Mouse (Mus musculus) embryonic facial prominence, embryonic 13.5 days (tissue): ENCODE results near the gene Nme1. TPM values are rescaled to one million over a fixed set of nuclear protein-coding genes. Genes with fewer than 3 reads are reported as not detected.

Experiments
- ATAC-seq: fragments of 200-750 bp; cut with Nextera tagmentation; 2 replicates; pipeline ENCODE4 v1.8.0; 2017; ENCODE audit warnings: low read depth; ENCODE audit not compliant: insufficient number of reproducible peaks, insufficient read depth, low FRiP score, low TSS enrichment
- H3K27ac ChIP-seq: fragments of 300-500 bp; sonication (generic); 2 replicates; pipeline ENCODE4 v1.5.1; 2015; ENCODE audit warnings: moderate library complexity, mild to moderate bottlenecking, inconsistent platforms
- H3K27me3 ChIP-seq: fragments of 300-500 bp; sonication (generic); 2 replicates; pipeline ENCODE4 v1.6.1; 2015; ENCODE audit warnings: mild to moderate bottlenecking, inconsistent platforms
- H3K36me3 ChIP-seq: fragments of 300-500 bp; sonication (generic); 2 replicates; pipeline ENCODE4 v1.6.1; 2015; ENCODE audit warnings: mild to moderate bottlenecking, inconsistent platforms
- H3K4me1 ChIP-seq: fragments of 300-500 bp; sonication (generic); 2 replicates; pipeline ENCODE4 v1.6.1; 2015; ENCODE audit warnings: inconsistent platforms
- H3K4me2 ChIP-seq: fragments of 300-500 bp; sonication (generic); 2 replicates; pipeline ENCODE4 v1.6.1; 2015; ENCODE audit warnings: moderate library complexity, mild to moderate bottlenecking, inconsistent platforms
- H3K4me3 ChIP-seq: fragments of 300-500 bp; sonication (generic); 2 replicates; pipeline ENCODE4 v1.5.1; 2015; ENCODE audit warnings: mild to moderate bottlenecking, inconsistent platforms
- H3K9ac ChIP-seq: fragments of 300-500 bp; sonication (generic); 2 replicates; pipeline ENCODE4 v1.6.1; 2015; ENCODE audit warnings: mild to moderate bottlenecking, inconsistent platforms
- H3K9me3 ChIP-seq: fragments of 300-500 bp; sonication (generic); 2 replicates; pipeline ENCODE4 v1.6.1; 2016; ENCODE audit warnings: inconsistent platforms
- WGBS: fragments of 180-500 bp; shearing (Covaris S2); methylation state at CpG from one replicate; pipeline ENCODE4 v1.1.7; 2015; ENCODE audit warnings: mixed read lengths; 5-methylcytosine and 5-hydroxymethylcytosine counted together
- polyA plus RNA-seq: library from polyadenylated mRNA; unstranded; fragments of >200 nt; fragmentation: Nextera tagmentation; extraction: Ambion mirVana; gene quantifications from 2 replicates; pipeline ENCODE4 v1.2.1, GENCODE M21; 2015

Gene Nme1
- polyA plus RNA-seq, 1 experiment from 2014 or later, result 140 TPM

GRCm38 (mm10) chr11:93987625-93988327 lies 19.5 kb upstream of the Nme1 start:
- WGBS, result 73% methylated on average over 8 of the region's 8 CpGs

GRCm38 (mm10) chr11:93987026-93987425 lies 18.7 kb upstream of the Nme1 start:
- Histone ChIP-seq H3K9me3 (no peaks in the 10 kb centered on the region), H3K27me3 (no peaks in the 10 kb centered on the region), H3K9ac (no peak overlapping the region), H3K36me3 (no peaks in the 10 kb centered on the region), H3K4me2 (no peak overlapping the region), H3K27ac (no peak overlapping the region), H3K4me3 (no peak overlapping the region), H3K4me1 (no peaks in the 10 kb centered on the region)
- no peak for ATAC-seq
- WGBS, result 82% methylated on average over 4 of the region's 4 CpGs

More at GRCm38 (mm10) chr11:93987625-93988327, 19.5 kb upstream of the Nme1 start:
- Histone ChIP-seq H3K4me2 (no peak overlapping the region), H3K4me3 (no peak overlapping the region), H3K9me3 (no peaks in the 10 kb centered on the region), H3K27ac (peak overlapping the region; percentile 28; the same call in 1 of the 2 replicates), H3K36me3 (no peaks in the 10 kb centered on the region), H3K27me3 (no peaks in the 10 kb centered on the region), H3K9ac (no peak overlapping the region), H3K4me1 (no peaks in the 10 kb centered on the region)
- ATAC-seq, result no peak

- Histone ChIP-seq H3K27me3 (no peaks in the 10 kb centered on the region), H3K4me3 (no peak overlapping the region), H3K9me3 (no peaks in the 10 kb centered on the region), H3K9ac (no peak overlapping the region), H3K36me3 (no peaks in the 10 kb centered on the region), H3K4me1 (no peaks in the 10 kb centered on the region), H3K4me2 (no peak overlapping the region), H3K27ac (no peak overlapping the region)
- no peak for ATAC-seq
Observed at GRCm38 (mm10) chr11:93986298-93986697, 18.0 kb upstream of the Nme1 start.

- no peaks in the 10 kb centered on the region for H3K4me1 ChIP-seq
- ATAC-seq, result no peak
- no peak overlapping the region for H3K9ac ChIP-seq
- H3K27ac ChIP-seq, result no peak overlapping the region
- 85% methylated on average over 5 of the region's 5 CpGs for WGBS
- H3K27me3 ChIP-seq, result no peaks in the 10 kb centered on the region
- H3K36me3 ChIP-seq, result no peaks in the 10 kb centered on the region
- no peaks in the 10 kb centered on the region for H3K9me3 ChIP-seq
- no peak overlapping the region for H3K4me3 ChIP-seq
- H3K4me2 ChIP-seq, result no peak overlapping the region
Observed at GRCm38 (mm10) chr11:93985265-93985664, 16.9 kb upstream of the Nme1 start.

- no peaks in the 10 kb centered on the region for H3K36me3 ChIP-seq
- no peak overlapping the region for H3K9ac ChIP-seq
- no peak overlapping the region for H3K4me3 ChIP-seq
- H3K4me2 ChIP-seq, result no peak overlapping the region
- ATAC-seq, result no peak
- no peaks in the 10 kb centered on the region for H3K27me3 ChIP-seq
- 77% methylated on average over 3 of the region's 3 CpGs for WGBS
- H3K4me1 ChIP-seq, result no peaks in the 10 kb centered on the region
- no peak overlapping the region for H3K27ac ChIP-seq
- no peaks in the 10 kb centered on the region for H3K9me3 ChIP-seq
Observed at GRCm38 (mm10) chr11:93984619-93985018, 16.3 kb upstream of the Nme1 start.

- no peaks in the 10 kb centered on the region for H3K4me1 ChIP-seq
- H3K27ac ChIP-seq, result no peak overlapping the region
- no peak for ATAC-seq
- no peaks in the 10 kb centered on the region for H3K27me3 ChIP-seq
- no peaks in the 10 kb centered on the region for H3K36me3 ChIP-seq
- H3K4me2 ChIP-seq, result no peak overlapping the region
- no peak overlapping the region for H3K4me3 ChIP-seq
- no peak overlapping the region for H3K9ac ChIP-seq
- no peaks in the 10 kb centered on the region for H3K9me3 ChIP-seq
- 57% methylated on average over 6 of the region's 6 CpGs for WGBS
Observed at GRCm38 (mm10) chr11:93979502-93980049, 11.3 kb upstream of the Nme1 start.

- Histone ChIP-seq H3K4me1 (peaks cover 6% of the 10 kb centered on the region; the same call in 1 of the 2 replicates), H3K4me2 (no peak overlapping the region), H3K36me3 (no peaks in the 10 kb centered on the region), H3K27me3 (no peaks in the 10 kb centered on the region), H3K4me3 (no peak overlapping the region), H3K9me3 (no peaks in the 10 kb centered on the region), H3K9ac (no peak overlapping the region), H3K27ac (no peak overlapping the region)
- 90% methylated on average over 5 of the region's 5 CpGs for WGBS
- no peak for ATAC-seq
Observed at GRCm38 (mm10) chr11:93972951-93973350, 4.6 kb upstream of the Nme1 start.

GRCm38 (mm10) chr11:93969799-93970198 lies 1.5 kb upstream of the Nme1 start:
- Histone ChIP-seq H3K9me3 (no peaks in the 10 kb centered on the region), H3K4me2 (no peak overlapping the region), H3K4me3 (no peak overlapping the region), H3K27ac (no peak overlapping the region), H3K9ac (no peak overlapping the region), H3K36me3 (peaks cover 11% of the 10 kb centered on the region), H3K4me1 (peaks cover 11% of the 10 kb centered on the region), H3K27me3 (no peaks in the 10 kb centered on the region)
- 73% methylated on average over 1 of the region's 1 CpGs for WGBS
- ATAC-seq, result no peak

GRCm38 (mm10) chr11:93969171-93969570 lies 850 bp upstream of the Nme1 start:
- Histone ChIP-seq H3K9me3 (no peaks in the 10 kb centered on the region), H3K4me3 (0 out of 2 replicates have a peak overlapping the region, but pooled peaks have one; percentile 86), H3K9ac (no peak overlapping the region), H3K27me3 (no peaks in the 10 kb centered on the region), H3K4me1 (peaks cover 13% of the 10 kb centered on the region), H3K36me3 (peaks cover 17% of the 10 kb centered on the region), H3K27ac (no peak overlapping the region), H3K4me2 (peak overlapping the region; percentile 79)
- WGBS, result 92% methylated on average over 6 of the region's 6 CpGs
- ATAC-seq, result no peak

- 0 out of 2 replicates have a peak overlapping the region, but pooled peaks have one; percentile 57 for H3K9ac ChIP-seq
- peak overlapping the region; percentile 34; the same call in 1 of the 2 replicates for H3K27ac ChIP-seq
- peak overlapping the region; percentile 79 for H3K4me2 ChIP-seq
- H3K27me3 ChIP-seq, result no peaks in the 10 kb centered on the region
- peaks cover 21% of the 10 kb centered on the region for H3K36me3 ChIP-seq
- H3K9me3 ChIP-seq, result no peaks in the 10 kb centered on the region
- H3K4me3 ChIP-seq, result peak overlapping the region; percentile 86
- no peak for ATAC-seq
- H3K4me1 ChIP-seq, result peaks cover 15% of the 10 kb centered on the region
- 42% methylated on average over 6 of the region's 6 CpGs for WGBS
Observed at GRCm38 (mm10) chr11:93968848-93969128, 467 bp upstream of the Nme1 start.

GRCm38 (mm10) chr11:93967381-93967780 lies 940 bp downstream of the Nme1 start:
- WGBS, result 1% methylated on average over 11 of the region's 11 CpGs
- peak overlapping the region; percentile 86 for H3K4me3 ChIP-seq
- H3K9ac ChIP-seq, result peak overlapping the region; percentile 79
- peaks cover 34% of the 10 kb centered on the region for H3K36me3 ChIP-seq
- peaks cover 15% of the 10 kb centered on the region for H3K4me1 ChIP-seq
- no peak for ATAC-seq
- no peaks in the 10 kb centered on the region for H3K27me3 ChIP-seq
- peak overlapping the region; percentile 78 for H3K27ac ChIP-seq
- peak overlapping the region; percentile 79 for H3K4me2 ChIP-seq
- no peaks in the 10 kb centered on the region for H3K9me3 ChIP-seq

GRCm38 (mm10) chr11:93965391-93965790 lies 2.9 kb downstream of the Nme1 start:
- 88% methylated on average over 6 of the region's 6 CpGs for WGBS
- no peak for ATAC-seq
- Histone ChIP-seq H3K4me2 (no peak overlapping the region), H3K27ac (no peak overlapping the region), H3K4me1 (peaks cover 15% of the 10 kb centered on the region), H3K27me3 (no peaks in the 10 kb centered on the region), H3K9ac (no peak overlapping the region), H3K4me3 (no peak overlapping the region), H3K36me3 (peaks cover 52% of the 10 kb centered on the region), H3K9me3 (no peaks in the 10 kb centered on the region)
